Mouse (Mus musculus) ES-E14 (cell line): ENCODE measurements around the gene Zfp326. TPM values are rescaled to one million over a fixed set of nuclear protein-coding genes. Genes with fewer than 3 reads are reported as not detected.

Experiments used
- DNase-seq: peaks from one replicate; pipeline ENCODE4 v3.0.0-alpha.2; 2013; ENCODE audit warnings: low read depth, low spot score
- H3K27ac ChIP-seq: 2 replicates; pipeline ENCODE4 v1.5.1; 2012; ENCODE audit warnings: low read depth, mild to moderate bottlenecking, low read length, moderate library complexity, mixed read lengths; ENCODE audit not compliant: poor library complexity, insufficient read depth, severe bottlenecking
- H3K36me3 ChIP-seq: 2 replicates; pipeline ENCODE4 v1.6.1; 2012; ENCODE audit warnings: mild to moderate bottlenecking, low read length, moderate library complexity, mixed read lengths; ENCODE audit not compliant: control insufficient read depth, poor library complexity, insufficient read depth, severe bottlenecking
- H3K4me1 ChIP-seq, 2 experiments: fragments of 150-350 bp in 1 of 2; sonication (generic) in 1 of 2; 2 replicates each; pipeline ENCODE4 v1.6.1; 2012; ENCODE audit warnings: low read length in 2 of 2, mild to moderate bottlenecking in 1 of 2, mixed read lengths in 1 of 2; ENCODE audit not compliant: control insufficient read depth in 2 of 2, insufficient read depth in 2 of 2, poor library complexity in 1 of 2
- H3K4me3 ChIP-seq, 2 experiments: fragments of 150-350 bp in 1 of 2; sonication (generic) in 1 of 2; 2 replicates each; pipeline ENCODE4 v1.5.1; 2012; ENCODE audit warnings: low read length in 2 of 2, low read depth in 1 of 2, mild to moderate bottlenecking in 1 of 2, mixed read lengths in 1 of 2; ENCODE audit not compliant: insufficient read depth in 1 of 2, poor library complexity in 1 of 2, severe bottlenecking in 1 of 2
- H3K9ac ChIP-seq: 2 replicates; pipeline ENCODE4 v1.6.1; 2012; ENCODE audit warnings: low read depth, mild to moderate bottlenecking, low read length, mixed read lengths; ENCODE audit not compliant: poor library complexity, insufficient read depth, severe bottlenecking
- H3K9me3 ChIP-seq: fragments of 150-350 bp; sonication (generic); 2 replicates; pipeline ENCODE4 v1.6.1; 2012; ENCODE audit warnings: low read depth, mild to moderate bottlenecking, low read length; ENCODE audit not compliant: control insufficient read depth, insufficient read depth
- CHD2 ChIP-seq: IDR thresholded peaks from 2 replicates; pipeline ENCODE4 v1.6.1; 2014; ENCODE audit warnings: mild to moderate bottlenecking, low read depth, low read length, inconsistent platforms
- HCFC1 ChIP-seq: IDR thresholded peaks from 2 replicates; pipeline ENCODE4 v1.6.1; 2012; ENCODE audit warnings: low read length, inconsistent platforms, borderline replicate concordance; ENCODE audit not compliant: insufficient read depth
- MAFK ChIP-seq: IDR thresholded peaks from 2 replicates; pipeline ENCODE4 v1.6.1; 2014; ENCODE audit warnings: mild to moderate bottlenecking, low read depth, low read length, inconsistent platforms; ENCODE audit not compliant: insufficient read depth
- ZC3H11A ChIP-seq: IDR thresholded peaks from 2 replicates; pipeline ENCODE4 v1.6.1; 2012; ENCODE audit warnings: low read depth, mild to moderate bottlenecking, inconsistent platforms, low read length, borderline replicate concordance
- ZNF384 ChIP-seq: IDR thresholded peaks from 2 replicates; pipeline ENCODE4 v1.6.1; 2012; ENCODE audit warnings: low read depth, low read length, inconsistent platforms
- in situ Hi-C, 2 experiments: fragments of 600-800 bp; cut with MboI; formaldehyde crosslinking; loops; one replicate each; pipeline ENCODE4 v1.15.1; 2025; ENCODE audit warnings: low sequenced_read_pairs in 2 of 2, inconsistent platforms in 1 of 2; ENCODE audit not compliant: unreplicated experiment in 2 of 2
- total RNA-seq: library from RNA; depleted of rRNA; stranded (reverse); fragments of 300-350 nt; gene quantifications from 2 replicates; pipeline ENCODE4 v1.2.3, GENCODE M21; 2012

Gene Zfp326
- total RNA-seq, 1 experiment: 14.9 TPM

- Histone ChIP-seq H3K4me1 (no peaks in the 10 kb centered on the region), H3K36me3 (no peaks in the 10 kb centered on the region; the same call in 1 of the 2 replicates), H3K27ac (no peak overlapping the region), H3K4me3 (no peak overlapping the region), H3K9ac (no peak overlapping the region), H3K9me3 (no peaks in the 10 kb centered on the region)
- no peak for DNase-seq
- TF ChIP-seq HCFC1: no peak
- no peak for TF ChIP-seq ZNF384
- TF ChIP-seq MAFK: no peak
- TF ChIP-seq CHD2: no peak
- TF ChIP-seq ZC3H11A: no peak
- in situ Hi-C loops: no loop called here
Observed at GRCm38 (mm10) chr5:105922818-105923487, 46.6 kb downstream of the Zfp326 start.

- no peak for DNase-seq
- H3K27ac ChIP-seq: no peak overlapping the region
Observed at GRCm38 (mm10) chr5:105924347-105924746, 48.0 kb downstream of the Zfp326 start.

GRCm38 (mm10) chr5:105925568-105926255 is 49.3 kb downstream of the Zfp326 start:
- no peak overlapping the region for H3K27ac ChIP-seq
- no peak overlapping the region for H3K4me3 ChIP-seq
- H3K9ac ChIP-seq: no peak overlapping the region
- TF ChIP-seq ZC3H11A (peak; percentile 43; the same call in 1 of the 2 replicates), ZNF384 (no peak)
- no peak for DNase-seq
- in situ Hi-C loops: no loop called here
- no peaks in the 10 kb centered on the region for H3K36me3 ChIP-seq
- no peaks in the 10 kb centered on the region for H3K4me1 ChIP-seq
- no peaks in the 10 kb centered on the region for H3K9me3 ChIP-seq

More at GRCm38 (mm10) chr5:105924347-105924746, 48.0 kb downstream of the Zfp326 start:
- TF ChIP-seq ZNF384: no peak
- TF ChIP-seq ZC3H11A: no peak
- TF ChIP-seq HCFC1: no peak
- no peak for TF ChIP-seq MAFK
- TF ChIP-seq CHD2: no peak
- Histone ChIP-seq H3K4me3 (no peak overlapping the region), H3K9me3 (no peaks in the 10 kb centered on the region), H3K36me3 (no peaks in the 10 kb centered on the region), H3K9ac (no peak overlapping the region), H3K4me1 (no peaks in the 10 kb centered on the region)
- in situ Hi-C loops: no loop called here

- Histone ChIP-seq H3K9me3 (no peaks in the 10 kb centered on the region), H3K36me3 (peaks cover 2% of the 10 kb centered on the region; the same call in 1 of the 2 replicates), H3K4me1 (no peaks in the 10 kb centered on the region), H3K9ac (no peak overlapping the region), H3K4me3 (no peak overlapping the region), H3K27ac (no peak overlapping the region)
- in situ Hi-C loops: no loop called here
- peak; percentile 39; the same call in 1 of the 2 replicates for TF ChIP-seq ZC3H11A
- TF ChIP-seq HCFC1: no peak
- TF ChIP-seq MAFK: no peak
- peak; percentile 19 for DNase-seq
Observed at GRCm38 (mm10) chr5:105930282-105930681, 53.9 kb downstream of the Zfp326 start.

GRCm38 (mm10) chr5:105932392-105932791 is 56.0 kb downstream of the Zfp326 start:
- in situ Hi-C loops: no loop called here
- TF ChIP-seq HCFC1 (no peak), MAFK (no peak), ZC3H11A (no peak), CHD2 (no peak), ZNF384 (no peak)
- Histone ChIP-seq H3K27ac (peak overlapping the region; percentile 16; the same call in 1 of the 2 replicates), H3K36me3 (peaks cover 2% of the 10 kb centered on the region; the same call in 1 of the 2 replicates), H3K4me1 (no peaks in the 10 kb centered on the region), H3K4me3 (no peak overlapping the region), H3K9me3 (no peaks in the 10 kb centered on the region), H3K9ac (no peak overlapping the region)
- DNase-seq: no peak
